Mouse (Mus musculus): ENCODE results near the gene Gm49673. TPM values are rescaled to one million over a fixed set of nuclear protein-coding genes. Genes with fewer than 3 reads are reported as not detected.
"Not testable (repeated sequence)": the region's sequence is repeated elsewhere in the genome, so short reads cannot be mapped to it uniquely, and the experiment has no call there.

The Gm49673 gene
- polyA plus RNA-seq, 1 experiment from 2014 or later = 0.12 TPM

DNA sequence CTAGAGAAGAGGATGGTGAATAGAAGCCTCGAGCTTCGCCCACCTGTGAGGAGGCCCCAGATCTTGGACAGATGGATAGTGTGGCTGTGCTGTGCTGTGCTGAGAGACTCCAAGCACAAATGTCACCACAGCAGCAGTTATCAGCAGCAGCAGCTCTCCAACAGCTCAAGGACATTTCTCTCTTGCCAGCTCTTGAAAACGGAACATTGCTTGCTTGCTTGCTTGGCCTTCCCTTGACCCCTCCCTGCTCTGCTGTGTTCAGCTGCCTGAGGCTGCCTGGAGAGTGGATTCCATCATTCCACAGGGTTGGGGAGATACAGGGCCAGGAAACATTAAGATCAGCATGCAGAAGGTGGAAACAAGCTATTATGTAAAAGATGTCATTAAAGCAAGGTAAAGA lies 24.6 kb downstream of the Gm49673 start:
- not testable (repeated sequence) for H3K9me3 ChIP-seq (ENCODE audit: control insufficient read depth, low read length); H3K4me1 ChIP-seq (ENCODE audit: control insufficient read depth, insufficient read depth, low read length); H3K9ac ChIP-seq (ENCODE audit: low read length); H3K36me3 ChIP-seq (ENCODE audit: control insufficient read depth, insufficient read depth, low read length); H3K4me2 ChIP-seq (ENCODE audit: low read depth); H3K4me3 ChIP-seq (ENCODE audit: low read depth, low read length); ATAC-seq (ENCODE audit: insufficient read depth, low FRiP score, low TSS enrichment); DNase-seq (ENCODE audit: low spot score); H3K27me3 ChIP-seq (ENCODE audit: control insufficient read depth, insufficient read depth, low read length); H3K27ac ChIP-seq (ENCODE audit: low read depth, low read length)
- no CpG with 5 or more reads among the region's 3 CpGs for WGBS

DNA sequence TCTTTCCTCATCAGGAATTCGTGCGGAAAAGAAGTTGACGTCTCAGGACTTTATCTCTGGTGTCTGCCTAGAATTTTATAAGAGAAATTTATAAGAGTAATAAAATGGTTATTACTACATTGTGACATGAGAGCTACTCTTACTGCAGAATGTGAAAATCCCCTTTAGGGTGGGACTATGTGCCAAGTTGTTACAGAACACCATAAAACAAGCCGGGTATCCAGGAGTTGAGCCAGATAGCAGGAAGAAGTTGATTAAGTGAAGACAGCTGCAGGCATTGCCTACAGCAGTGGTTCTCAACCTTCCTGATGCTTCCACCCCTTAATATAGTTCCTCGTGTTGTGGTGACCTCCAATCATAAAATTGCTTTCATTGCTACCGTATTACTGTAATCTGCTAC lies 30.7 kb downstream of the Gm49673 start:
- not testable (repeated sequence) for H3K9me3 ChIP-seq (ENCODE audit: control insufficient read depth, low read length); ATAC-seq (ENCODE audit: insufficient read depth, low FRiP score, low TSS enrichment); H3K9ac ChIP-seq (ENCODE audit: low read length); H3K36me3 ChIP-seq (ENCODE audit: control insufficient read depth, insufficient read depth, low read length); DNase-seq (ENCODE audit: low spot score); H3K27ac ChIP-seq (ENCODE audit: low read depth, low read length); H3K4me3 ChIP-seq (ENCODE audit: low read depth, low read length); H3K4me2 ChIP-seq (ENCODE audit: low read depth); H3K27me3 ChIP-seq (ENCODE audit: control insufficient read depth, insufficient read depth, low read length); H3K4me1 ChIP-seq (ENCODE audit: control insufficient read depth, insufficient read depth, low read length)
- WGBS = no CpG with 5 or more reads among the region's 6 CpGs

DNA sequence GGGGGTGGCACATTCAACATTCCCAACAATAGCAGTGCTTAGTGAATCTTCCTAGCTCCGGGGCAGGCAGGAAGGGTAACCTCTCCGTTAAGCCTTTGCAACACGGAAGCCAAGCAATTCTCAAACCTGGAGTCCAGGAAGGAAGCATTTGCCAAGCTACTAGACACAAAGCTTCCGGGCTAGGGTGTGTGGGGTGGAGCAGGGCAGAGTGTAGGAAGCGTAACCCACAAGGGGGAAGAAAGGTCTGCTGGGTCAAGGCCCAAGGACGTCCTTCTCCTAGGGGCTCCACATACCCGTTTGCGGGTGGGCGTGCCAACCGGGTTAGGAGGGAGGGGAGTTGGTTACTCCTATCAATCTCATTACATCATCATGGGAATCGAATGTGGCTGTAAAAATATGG lies 31.2 kb downstream of the Gm49673 start:
- not testable (repeated sequence) for H3K36me3 ChIP-seq (ENCODE audit: control insufficient read depth, insufficient read depth, low read length); H3K4me1 ChIP-seq (ENCODE audit: control insufficient read depth, insufficient read depth, low read length); H3K27ac ChIP-seq (ENCODE audit: low read depth, low read length); H3K4me3 ChIP-seq (ENCODE audit: low read depth, low read length); H3K27me3 ChIP-seq (ENCODE audit: control insufficient read depth, insufficient read depth, low read length); ATAC-seq (ENCODE audit: insufficient read depth, low FRiP score, low TSS enrichment); H3K9ac ChIP-seq (ENCODE audit: low read length); DNase-seq (ENCODE audit: low spot score); H3K4me2 ChIP-seq (ENCODE audit: low read depth); H3K9me3 ChIP-seq (ENCODE audit: control insufficient read depth, low read length)
- 93% methylated on average over 6 of the region's 11 CpGs for WGBS

- H3K27me3 ChIP-seq (ENCODE audit: control insufficient read depth, insufficient read depth, low read length); ATAC-seq (ENCODE audit: insufficient read depth, low FRiP score, low TSS enrichment); DNase-seq (ENCODE audit: low spot score); H3K9me3 ChIP-seq (ENCODE audit: control insufficient read depth, low read length); H3K36me3 ChIP-seq (ENCODE audit: control insufficient read depth, insufficient read depth, low read length); H3K27ac ChIP-seq (ENCODE audit: low read depth, low read length); H3K9ac ChIP-seq (ENCODE audit: low read length); H3K4me3 ChIP-seq (ENCODE audit: low read depth, low read length); H3K4me2 ChIP-seq (ENCODE audit: low read depth); H3K4me1 ChIP-seq (ENCODE audit: control insufficient read depth, insufficient read depth, low read length): not testable (repeated sequence)
- no CpG with 5 or more reads among the region's 1 CpGs for WGBS
Observed at GRCm38 (mm10) chr17:8112199-8112598, 35.4 kb downstream of the Gm49673 start.

GRCm38 (mm10) chr17:8101297-8101609 lies 46.3 kb downstream of the Gm49673 start:
- H3K4me2 ChIP-seq (ENCODE audit: low read depth) = not testable (repeated sequence)

GRCm38 (mm10) chr17:8100405-8101296 lies 46.9 kb downstream of the Gm49673 start:
- WGBS = 30% methylated on average over 6 of the region's 26 CpGs
- H3K9me3 ChIP-seq (ENCODE audit: control insufficient read depth, low read length); H3K4me1 ChIP-seq (ENCODE audit: control insufficient read depth, insufficient read depth, low read length); H3K4me3 ChIP-seq (ENCODE audit: low read depth, low read length); H3K9ac ChIP-seq (ENCODE audit: low read length); H3K36me3 ChIP-seq (ENCODE audit: control insufficient read depth, insufficient read depth, low read length); H3K4me2 ChIP-seq (ENCODE audit: low read depth); H3K27ac ChIP-seq (ENCODE audit: low read depth, low read length); H3K27me3 ChIP-seq (ENCODE audit: control insufficient read depth, insufficient read depth, low read length); DNase-seq (ENCODE audit: low spot score): not testable (repeated sequence)
- peak; percentile 60 for ATAC-seq (ENCODE audit: insufficient read depth, low FRiP score, low TSS enrichment)

More at GRCm38 (mm10) chr17:8101297-8101609, 46.3 kb downstream of the Gm49673 start:
- H3K9me3 ChIP-seq (ENCODE audit: control insufficient read depth, low read length); H3K36me3 ChIP-seq (ENCODE audit: control insufficient read depth, insufficient read depth, low read length); H3K4me1 ChIP-seq (ENCODE audit: control insufficient read depth, insufficient read depth, low read length); DNase-seq (ENCODE audit: low spot score); H3K27me3 ChIP-seq (ENCODE audit: control insufficient read depth, insufficient read depth, low read length); H3K27ac ChIP-seq (ENCODE audit: low read depth, low read length); H3K4me3 ChIP-seq (ENCODE audit: low read depth, low read length); H3K9ac ChIP-seq (ENCODE audit: low read length): not testable (repeated sequence)
- 62% methylated on average over 2 of the region's 6 CpGs for WGBS
- ATAC-seq (ENCODE audit: insufficient read depth, low FRiP score, low TSS enrichment) = peak; percentile 48; the same call in 1 of the 2 replicates

DNA sequence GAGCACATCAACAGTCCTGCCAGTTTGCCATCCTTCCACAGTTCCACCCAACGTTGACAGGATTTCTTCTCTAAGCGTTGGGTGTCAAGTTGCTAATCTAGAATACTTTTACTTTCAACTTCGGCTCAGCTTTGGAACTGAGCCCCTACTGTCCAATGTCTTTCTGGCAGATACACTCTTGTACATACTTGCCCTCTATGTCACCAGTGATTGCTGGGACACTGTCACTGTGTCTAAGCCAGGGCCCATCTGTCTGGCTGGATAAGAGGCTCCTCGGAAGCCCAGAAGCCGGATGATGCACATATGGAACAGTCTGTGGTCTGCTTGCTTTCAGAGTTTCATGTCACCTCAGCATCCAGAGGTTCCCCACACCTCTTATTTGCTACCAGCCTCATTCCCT lies 51.4 kb downstream of the Gm49673 start:
- not testable (repeated sequence) for H3K27me3 ChIP-seq (ENCODE audit: control insufficient read depth, insufficient read depth, low read length); DNase-seq (ENCODE audit: low spot score); H3K4me2 ChIP-seq (ENCODE audit: low read depth); H3K9me3 ChIP-seq (ENCODE audit: control insufficient read depth, low read length); H3K27ac ChIP-seq (ENCODE audit: low read depth, low read length); H3K36me3 ChIP-seq (ENCODE audit: control insufficient read depth, insufficient read depth, low read length); H3K4me3 ChIP-seq (ENCODE audit: low read depth, low read length); H3K9ac ChIP-seq (ENCODE audit: low read length); ATAC-seq (ENCODE audit: insufficient read depth, low FRiP score, low TSS enrichment); H3K4me1 ChIP-seq (ENCODE audit: control insufficient read depth, insufficient read depth, low read length)
- WGBS = 79% methylated on average over 4 of the region's 5 CpGs

- not testable (repeated sequence) for H3K9me3 ChIP-seq (ENCODE audit: control insufficient read depth, low read length); H3K4me1 ChIP-seq (ENCODE audit: control insufficient read depth, insufficient read depth, low read length); ATAC-seq (ENCODE audit: insufficient read depth, low FRiP score, low TSS enrichment); DNase-seq (ENCODE audit: low spot score); H3K27ac ChIP-seq (ENCODE audit: low read depth, low read length); H3K9ac ChIP-seq (ENCODE audit: low read length); H3K36me3 ChIP-seq (ENCODE audit: control insufficient read depth, insufficient read depth, low read length); H3K27me3 ChIP-seq (ENCODE audit: control insufficient read depth, insufficient read depth, low read length); H3K4me2 ChIP-seq (ENCODE audit: low read depth); H3K4me3 ChIP-seq (ENCODE audit: low read depth, low read length)
- WGBS = 75% methylated on average over 3 of the region's 5 CpGs
Observed at GRCm38 (mm10) chr17:8095653-8096052, 51.9 kb downstream of the Gm49673 start.
